Mouse (Mus musculus) hindbrain, embryonic 11.5 days (tissue): Measurements from ENCODE around the gene Sbno1. TPM values are rescaled to one million over a fixed set of nuclear protein-coding genes. Genes with fewer than 3 reads are reported as not detected.

Experiments used
- ATAC-seq: fragments of 200-750 bp; cut with Nextera tagmentation; 2 replicates; pipeline ENCODE4 v1.8.0; 2017; ENCODE audit warnings: mild to moderate bottlenecking, moderate TSS enrichment, moderate library complexity; ENCODE audit not compliant: low FRiP score
- DNase-seq: peaks from one replicate; pipeline ENCODE4 v3.0.0-alpha.2; 2015; ENCODE audit warnings: low spot score
- H3K27ac ChIP-seq: fragments of 300-500 bp; sonication (generic); 2 replicates; pipeline ENCODE4 v1.5.1; 2014; ENCODE audit warnings: mild to moderate bottlenecking, low read depth, low read length
- H3K27me3 ChIP-seq: fragments of 300-500 bp; sonication (generic); 2 replicates; pipeline ENCODE4 v1.6.1; 2014; ENCODE audit warnings: mild to moderate bottlenecking, low read length, moderate library complexity, mixed read lengths; ENCODE audit not compliant: control insufficient read depth, insufficient read depth
- H3K36me3 ChIP-seq: fragments of 300-500 bp; sonication (generic); 2 replicates; pipeline ENCODE4 v1.6.1; 2014; ENCODE audit warnings: mild to moderate bottlenecking, low read length, moderate library complexity, mixed read lengths; ENCODE audit not compliant: control insufficient read depth, insufficient read depth
- H3K4me1 ChIP-seq: fragments of 300-500 bp; sonication (generic); replicated peaks from 2 replicates; pipeline ENCODE4 v1.6.1; 2014; ENCODE audit warnings: low read length, mixed read lengths; ENCODE audit not compliant: control insufficient read depth, insufficient read depth
- H3K4me2 ChIP-seq: fragments of 300-500 bp; sonication (generic); replicated peaks from 2 replicates; pipeline ENCODE4 v1.6.1; 2014; ENCODE audit warnings: mild to moderate bottlenecking, low read depth, low read length
- H3K4me3 ChIP-seq: fragments of 300-500 bp; sonication (generic); 2 replicates; pipeline ENCODE4 v1.5.1; 2014; ENCODE audit warnings: low read depth, low read length
- H3K9ac ChIP-seq: fragments of 300-500 bp; sonication (generic); 2 replicates; pipeline ENCODE4 v1.6.1; 2014; ENCODE audit warnings: low read depth, low read length
- H3K9me3 ChIP-seq: fragments of 300-500 bp; sonication (generic); 2 replicates; pipeline ENCODE4 v1.6.1; 2016; ENCODE audit warnings: low read length; ENCODE audit not compliant: control insufficient read depth
- WGBS: fragments of 180-500 bp; shearing (Covaris S2); extraction: QIAGEN DNeasy Blood & Tissue Kit; methylation state at CpG from one replicate; pipeline ENCODE4 v1.1.7; 2014; 5-methylcytosine and 5-hydroxymethylcytosine counted together
- polyA plus RNA-seq: library from polyadenylated mRNA; unstranded; fragments of >200 nt; fragmentation: Nextera tagmentation; extraction: Ambion mirVana; gene quantifications from 2 replicates; pipeline ENCODE4 v1.2.1, GENCODE M21; 2014

The Sbno1 gene
- polyA plus RNA-seq, 1 experiment from 2014 or later: 116 TPM

DNA sequence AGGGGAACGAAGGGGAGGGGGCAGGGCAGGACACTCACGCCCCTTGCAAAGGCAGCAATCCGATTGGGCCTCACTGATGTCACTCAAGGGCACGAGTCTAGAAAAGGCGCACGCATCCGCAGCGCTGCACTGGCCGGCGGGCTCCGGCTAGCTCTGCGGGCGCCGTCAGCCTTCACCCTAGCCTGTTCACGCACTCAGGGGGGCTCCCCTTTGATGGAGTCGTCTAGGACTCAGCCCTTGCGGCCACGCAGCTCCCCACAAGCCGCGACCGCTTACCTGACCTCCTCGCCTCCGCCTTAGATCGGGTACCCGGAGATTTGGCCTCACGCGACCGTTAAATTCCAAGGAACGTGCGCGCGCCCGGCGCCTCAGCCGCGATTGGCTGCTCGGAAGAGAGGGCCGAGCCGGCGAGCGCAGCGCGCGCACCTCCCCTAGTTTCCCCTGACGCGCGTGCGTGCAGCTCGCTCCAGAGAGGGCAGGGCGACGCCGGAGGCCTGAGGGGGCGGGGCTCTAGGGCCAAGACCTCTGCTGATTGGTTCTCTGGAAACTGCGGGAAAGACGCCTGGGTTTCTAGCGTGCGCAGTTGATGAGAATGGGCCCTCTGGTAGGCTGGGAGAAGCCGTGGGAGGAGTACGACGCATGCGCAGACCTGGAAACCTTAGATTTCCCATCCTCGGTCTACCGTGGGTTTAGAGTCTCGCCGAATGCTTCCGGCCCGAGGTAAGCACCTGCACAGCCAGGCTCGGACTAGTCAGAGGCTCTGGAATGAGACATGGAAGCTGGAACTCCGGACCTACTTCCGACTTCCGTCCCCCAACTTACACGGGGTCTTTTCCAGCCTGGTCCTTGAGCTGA, 98.1 kb downstream of the Sbno1 start, which contains the start of the genes Mphosph9 and 2810006K23Rik:
Gene Mphosph9 (minus strand): TSS at position 463 of the 855 bp plus-strand sequence.
Gene 2810006K23Rik (plus strand): TSS at position 580 of the 855 bp plus-strand sequence.
- Histone ChIP-seq H3K9ac (peak within 1 kb of the TSS; percentile 89), H3K4me1 (peaks cover 3% of the 10 kb centered on the region), H3K36me3 (0 out of 2 replicates have a peak, but pooled peaks cover 5% of the 10 kb centered on the region), H3K4me3 (peak within 1 kb of the TSS; percentile 66), H3K27ac (peak within 1 kb of the TSS; percentile 96), H3K9me3 (no peaks in the 10 kb centered on the region), H3K27me3 (no peaks in the 10 kb centered on the region), H3K4me2 (peak within 1 kb of the TSS; percentile 87)
- WGBS: under 1% methylated on average over 72 of the region's 72 CpGs
- DNase-seq: peak; percentile 100
- ATAC-seq: peak; percentile 98

DNA sequence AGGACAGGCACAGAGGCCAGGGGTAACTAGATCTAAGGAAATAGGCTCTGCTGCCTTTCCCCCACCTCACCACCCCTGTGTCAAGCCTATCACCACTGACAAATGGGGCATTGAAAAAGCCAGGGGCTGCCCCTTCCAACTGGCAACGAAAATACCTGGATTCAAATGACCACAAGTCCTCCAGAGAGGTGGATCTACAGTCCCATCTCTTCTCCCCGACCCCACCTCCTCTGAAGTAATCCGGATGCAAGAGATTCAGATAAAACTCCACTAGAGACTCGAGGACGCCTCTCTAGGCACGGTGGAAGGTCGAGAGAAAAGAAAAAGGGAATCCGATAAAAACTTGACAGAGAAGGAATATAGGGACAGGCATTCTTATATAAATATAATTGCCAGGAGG, 99.0 kb downstream of the Sbno1 start:
- H3K4me2 ChIP-seq: peak overlapping the region; percentile 74
- H3K36me3 ChIP-seq: 0 out of 2 replicates have a peak, but pooled peaks cover 5% of the 10 kb centered on the region
- peak overlapping the region; percentile 96 for H3K27ac ChIP-seq
- peak overlapping the region; percentile 89 for H3K9ac ChIP-seq
- H3K4me3 ChIP-seq: peak overlapping the region; percentile 66
- ATAC-seq (no peak), DNase-seq (peak; percentile 29)
- peaks cover 3% of the 10 kb centered on the region for H3K4me1 ChIP-seq
- H3K27me3 ChIP-seq: no peaks in the 10 kb centered on the region
- H3K9me3 ChIP-seq: no peaks in the 10 kb centered on the region
- WGBS: 5% methylated on average over 8 of the region's 8 CpGs

Other genes starting within 250 kb of the Sbno1 start
- 5.1 and 6.0 TPM in 2 replicates for gene Pitpnm2, start 176.2 kb downstream of the Sbno1 start, polyA plus RNA-seq
- gene Mphosph9, start 98.0 kb downstream of the Sbno1 start, polyA plus RNA-seq: 15.5 and 20.5 TPM in 2 replicates
- 17.4 and 19.7 TPM in 2 replicates for gene 2810006K23Rik, start 97.9 kb downstream of the Sbno1 start, polyA plus RNA-seq
- 155 and 243 TPM in 2 replicates for gene Cdk2ap1, start 62.9 kb downstream of the Sbno1 start, polyA plus RNA-seq
- 52.2 and 83.1 TPM in 2 replicates for gene Kmt5a, start 13.9 kb upstream of the Sbno1 start, polyA plus RNA-seq
- gene Rilpl2, start 52.4 kb upstream of the Sbno1 start, polyA plus RNA-seq: 19.2 and 20.8 TPM in 2 replicates
- gene Snrnp35, start 57.1 kb upstream of the Sbno1 start, polyA plus RNA-seq: 15.2 and 15.7 TPM in 2 replicates
- gene Rilpl1, start 105.4 kb upstream of the Sbno1 start, polyA plus RNA-seq: 16.4 and 20.7 TPM in 2 replicates
- 474 and 506 TPM in 2 replicates for gene Tmed2, start 114.7 kb upstream of the Sbno1 start, polyA plus RNA-seq
- 15.6 and 17.6 TPM in 2 replicates for gene Ddx55, start 126.9 kb upstream of the Sbno1 start, polyA plus RNA-seq
- gene Eif2b1, start 153.1 kb upstream of the Sbno1 start, polyA plus RNA-seq: 82.2 and 83.5 TPM in 2 replicates
- gene Gtf2h3, start 153.1 kb upstream of the Sbno1 start, polyA plus RNA-seq: 74.7 and 74.9 TPM in 2 replicates
- 41.8 and 43.8 TPM in 2 replicates for gene Atp6v0a2, start 202.6 kb upstream of the Sbno1 start, polyA plus RNA-seq